9 mouse cellular contexts compared by ENCODE assay signal in genomic region chr2:31259367-31259920, GRCm38 (mm10). TPM values are rescaled to one million over a fixed set of nuclear protein-coding genes. Genes with fewer than 3 reads are reported as not detected.
DNase-seq lines count a peak whose midpoint lies in the region; ATAC-seq and TF ChIP-seq lines count a peak whose summit lies in the region.
"Had no signal": no experiment of that assay in that cellular context is flagged by ENCODE, and none has a peak within 500 bp of the region (broad histone marks: within the 10 kb centered on the region; RNA-seq: fewer than 3 reads in every experiment).

No protein-coding gene starts in this region.

- peak overlapping the region; percentile 56 for H3K4me3 ChIP-seq in heart, embryonic 15.5 days
- H3K4me3 ChIP-seq in G1E (ENCODE audit: low read depth, low read length): peak overlapping the region; percentile 54; the same call in 1 of the 2 replicates
- peak overlapping the region; percentile 57 for H3K4me3 ChIP-seq in macrophage (ENCODE audit: inconsistent target)

- WGBS in heart, embryonic 15.5 days: 28% methylated on average over 9 of the region's 9 CpGs
- WGBS in macrophage (ENCODE audit: missing documents): 56% methylated on average over 9 of the region's 9 CpGs

- TF ChIP-seq CTCF in G1E (IDR thresholded peaks at IDR 0.05; ENCODE audit: low read depth, low read length): no peak

- peak overlapping the region; percentile 93 for H3K27ac ChIP-seq in heart, embryonic 15.5 days
- H3K27ac ChIP-seq in macrophage: 0 out of 2 replicates have a peak overlapping the region, but pooled peaks have one; percentile 13

- H3K27me3 ChIP-seq in heart, embryonic 15.5 days: no peaks in the 10 kb centered on the region
- H3K27me3 ChIP-seq in G1E (ENCODE audit: insufficient read depth, low read length): peaks cover 51% of the 10 kb centered on the region

- H3K36me3 ChIP-seq in heart, embryonic 15.5 days: no peaks in the 10 kb centered on the region
- no peaks in the 10 kb centered on the region for H3K36me3 ChIP-seq in G1E (replicated peaks)
- no peaks in the 10 kb centered on the region for H3K36me3 ChIP-seq in macrophage (ENCODE audit: inconsistent target)

- H3K79me2 ChIP-seq in macrophage (ENCODE audit: inconsistent target): no peaks in the 10 kb centered on the region

- no peak for DNase-seq in heart, postnatal 36 days
- no peak for DNase-seq in G1E (ENCODE audit: low spot score)
- DNase-seq in heart, postnatal 4 days: peak; percentile 43
- DNase-seq in gastrocnemius, postnatal 36 days: no peak
- no peak for DNase-seq in adrenal gland, adult 8-10 months
- no peak for DNase-seq in B cell, adult 2 months

- intact Hi-C loops in heart, postnatal 36 days (cut with DNase I): no loop called here
- intact Hi-C loops in gastrocnemius, postnatal 36 days (cut with DNase I): no loop called here

- no peaks in the 10 kb centered on the region for H3K9me3 ChIP-seq in heart, embryonic 15.5 days (replicated peaks)
- no peaks in the 10 kb centered on the region for H3K9me3 ChIP-seq in G1E (replicated peaks)

- ATAC-seq in heart, embryonic 15.5 days (replicated peaks; ENCODE audit: insufficient number of reproducible peaks, insufficient read depth, low FRiP score, low read depth): no peak
- ATAC-seq in G1E (ENCODE audit: extremely low read depth, insufficient number of reproducible peaks, low FRiP score, poor library complexity, severe bottlenecking): no peak

- H3K9ac ChIP-seq in heart, embryonic 15.5 days: peak overlapping the region; percentile 65

- H3K4me1 ChIP-seq in heart, embryonic 15.5 days (replicated peaks): peaks cover 91% of the 10 kb centered on the region
- H3K4me1 ChIP-seq in G1E (ENCODE audit: insufficient read depth, low read depth, low read length): peaks cover 19% of the 10 kb centered on the region

- peak overlapping the region; percentile 88 for H3K4me2 ChIP-seq in heart, embryonic 15.5 days

RNA-seq across cellular contexts. Expression of gene Ncs1, which starts 13.8 kb away (rescaled TPM):
- 33.7 and 35.1 TPM in 2 replicates for polyA plus RNA-seq in heart, embryonic 15.5 days (2015; fragmentation: Nextera tagmentation; extraction: Ambion mirVana)
- 10 to 100 TPM in 1 of 2 experiments, 1 to 10 TPM in 1; 9.5 to 10.5 TPM for total RNA-seq in heart, postnatal 36 days (2021)
- not detected in 2 replicates for total RNA-seq in G1E (2014; fragmentation: Nextera tagmentation)
- 0.05 TPM in 1 of 2 replicates, not detected in the other for total RNA-seq in G1E (2017)
- polyA plus RNA-seq in G1E (2012): not detected in 2 replicates
- total RNA-seq in heart, postnatal 4 days (2021): 10 to 100 TPM; 23.8 to 34.2 TPM
- 1 to 10 TPM in 3 of 26 experiments, under 1 TPM in 11, not detected in 12; 0.17 to 2.3 (median 0.62) TPM for total RNA-seq in macrophage (2018; cell fraction: chromatin; rRNA removed)
- total RNA-seq in macrophage (2018; cell fraction: cytosol; rRNA removed): 1 to 10 TPM in 3 of 26 experiments, under 1 TPM in 23; 0.11 to 1.3 (median 0.47) TPM
- total RNA-seq in macrophage (2018; cell fraction: nucleus; rRNA removed): 1 to 10 TPM in 2 of 26 experiments, under 1 TPM in 15, not detected in 9; 0.14 to 3.3 (median 0.47) TPM
- polyA plus RNA-seq in macrophage (2018): 0.25 to 2.7 TPM (median 0.34 TPM) in 3 replicates
- 1 to 10 TPM; 4.0 to 4.9 TPM for total RNA-seq in gastrocnemius, postnatal 36 days (2021)
- total RNA-seq in adrenal gland, adult 8-10 months (2022): 10 to 100 TPM in 2 of 4 experiments, 1 to 10 TPM in 2; 4.4 to 11.0 (median 7.7) TPM

RNA-seq across cellular contexts. Expression of gene Hmcn2, which starts 54.8 kb away (rescaled TPM):
- polyA plus RNA-seq in heart, embryonic 15.5 days (2015; fragmentation: Nextera tagmentation; extraction: Ambion mirVana): 1.0 and 1.1 TPM in 2 replicates
- total RNA-seq in heart, postnatal 36 days (2021): 10 to 100 TPM; 12.5 to 16.2 TPM
- total RNA-seq in G1E (2014; fragmentation: Nextera tagmentation) (not detected in 2 replicates), G1E (2017) (0.06 and 0.16 TPM in 2 replicates)
- polyA plus RNA-seq in G1E (2012) (0.03 TPM in 1 of 2 replicates, not detected in the other), macrophage (2018) (0.36 TPM in 1 of 3 replicates, not detected in the others)
- total RNA-seq in heart, postnatal 4 days (2021): 1 to 10 TPM; 1.7 to 2.9 TPM
- total RNA-seq in macrophage (2018; cell fraction: chromatin; rRNA removed): 1 to 10 TPM in 14 of 26 experiments, under 1 TPM in 11, not detected in 1; 0.16 to 2.2 (median 1.3) TPM
- total RNA-seq in macrophage (2018; cell fraction: cytosol; rRNA removed): under 1 TPM in 23 of 26 experiments, not detected in 3; 0.06 to 0.80 (median 0.44) TPM
- total RNA-seq in macrophage (2018; cell fraction: nucleus; rRNA removed): 1 to 10 TPM in 16 of 26 experiments, under 1 TPM in 10; 0.29 to 3.8 (median 1.2) TPM
- 10 to 100 TPM; 28.6 to 30.1 TPM for total RNA-seq in gastrocnemius, postnatal 36 days (2021)
- 1 to 10 TPM in 3 of 4 experiments, under 1 TPM in 1; 0.84 to 2.5 (median 1.4) TPM for total RNA-seq in adrenal gland, adult 8-10 months (2022)
- total RNA-seq: hematopoietic stem cell, adult 5-6 weeks had no signal

Comparison
In these comparisons a context has a peak if more than half of its experiments do, and no peak if none do; other contexts are left out.
1. RNA of gene Ncs1, which starts 13.8 kb away (total RNA-seq): 23.8 to 34.2 TPM in heart, postnatal 4 days, 4.4 to 11.0 TPM in adrenal gland, adult 8-10 months, 9.5 to 10.5 TPM in heart, postnatal 36 days and 4.0 to 4.9 TPM in gastrocnemius, postnatal 36 days; 0.05 TPM in G1E; every median in the first group is over 4 times any median in the second.
2. Peak in every context shown above with its lines, with median percentiles within 50 percentile points of each other: H3K4me3 ChIP-seq.